Mouse (Mus musculus) brain, embryonic 18.5 days (tissue): ENCODE measurements around the gene Lrrc75b.
"Not testable (repeated sequence)": the region's sequence is repeated elsewhere in the genome, so short reads cannot be mapped to it uniquely, and the experiment has no call there.

Experiments
- DNase-seq: peaks from one replicate; pipeline ENCODE4 v3.0.0-alpha.2; 2012; ENCODE audit warnings: low read depth, low spot score

The Lrrc75b gene

DNA sequence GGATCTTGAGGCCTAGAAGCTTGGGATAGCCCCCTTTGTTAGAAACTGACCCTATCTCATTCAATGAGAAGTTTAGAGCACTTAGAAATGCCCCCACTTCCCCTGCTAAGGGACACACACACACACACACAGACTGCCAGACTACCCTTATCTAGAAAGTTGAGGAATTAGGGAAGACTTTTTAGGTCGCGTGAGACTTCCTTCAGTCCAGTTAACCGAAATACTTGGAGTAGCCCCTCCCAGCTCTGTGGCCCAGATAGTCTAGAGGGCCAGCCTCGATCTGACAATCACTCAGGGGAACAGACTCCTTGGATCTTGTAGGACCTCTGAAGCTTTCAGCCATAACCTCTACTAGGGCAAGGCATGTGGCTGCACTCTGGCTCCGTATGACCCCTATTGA, 7.9 kb upstream of the Lrrc75b start:
- DNase-seq = no peak

GRCm38 (mm10) chr10:75566765-75567164, 6.6 kb upstream of the Lrrc75b start:
- not testable (repeated sequence) for DNase-seq

DNA sequence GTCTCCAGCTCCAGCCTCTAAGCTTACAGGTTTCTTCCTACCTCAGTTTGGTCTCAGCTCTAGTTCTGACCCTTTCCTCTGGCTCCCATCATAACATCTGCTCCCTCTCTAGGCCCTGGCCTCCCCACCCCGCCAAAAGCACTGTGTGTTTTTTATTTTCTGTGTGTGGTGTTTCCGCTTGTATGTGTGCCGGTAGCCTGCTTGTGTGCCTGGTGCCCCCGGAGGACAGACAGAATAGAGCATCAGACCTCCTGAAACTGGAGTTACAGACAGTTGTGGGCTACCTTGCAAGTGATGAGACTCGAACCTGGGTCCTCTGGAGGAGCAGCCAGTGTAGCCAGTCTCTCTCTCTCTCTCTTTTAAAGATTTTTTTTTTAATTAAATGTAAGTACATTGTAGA, 6.2 kb upstream of the Lrrc75b start:
- DNase-seq = no peak

DNA sequence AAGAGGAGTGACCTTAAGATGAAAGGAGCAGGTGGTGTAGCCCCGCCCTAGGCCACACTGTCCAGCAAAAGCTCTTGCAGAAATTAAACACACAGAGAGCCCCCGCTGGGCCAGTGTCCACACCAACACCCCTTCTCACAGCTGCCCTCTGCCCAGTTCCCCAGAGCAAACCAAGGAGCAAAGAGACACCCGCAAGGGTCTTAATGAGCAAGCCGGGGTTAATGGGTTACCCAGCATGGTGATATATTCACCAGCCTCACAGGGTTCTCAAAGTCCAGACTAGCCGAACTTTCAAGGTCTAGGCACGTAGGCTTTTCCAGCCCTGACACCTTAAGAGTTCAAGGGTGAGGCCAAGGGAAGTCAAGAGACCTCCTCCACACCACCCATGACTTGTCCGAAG, 5.8 kb upstream of the Lrrc75b start:
- DNase-seq = no peak

GRCm38 (mm10) chr10:75565436-75565835, 5.3 kb upstream of the Lrrc75b start:
- no peak for DNase-seq

DNA sequence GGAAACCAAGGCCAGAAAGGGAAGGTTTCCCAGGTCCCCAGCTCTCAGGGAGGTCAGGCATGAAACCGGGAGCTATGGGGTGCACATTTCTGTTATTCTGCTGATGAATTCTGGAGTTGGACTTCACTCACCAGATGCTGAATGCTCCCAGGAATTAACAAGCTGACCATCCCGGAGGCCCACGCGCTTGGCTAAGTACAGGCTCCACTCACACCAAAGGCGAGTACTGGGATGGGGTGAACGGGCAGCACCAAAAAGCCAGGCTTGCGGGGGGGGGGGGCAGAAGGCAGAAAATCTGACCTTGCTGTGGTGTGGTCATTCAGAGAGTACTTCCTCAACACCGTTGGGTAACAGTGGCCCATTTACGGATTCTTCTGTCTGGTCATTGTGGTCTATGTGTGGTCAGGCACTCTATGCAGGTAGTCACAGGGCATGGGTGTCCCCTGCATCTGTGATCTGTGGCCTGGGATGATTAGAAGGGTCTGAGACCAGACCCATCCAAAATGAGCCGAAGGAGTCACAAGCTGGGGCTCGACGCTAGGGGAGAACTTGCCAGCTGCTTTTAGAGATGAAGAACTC, 4.6 kb upstream of the Lrrc75b start:
- DNase-seq = no peak

DNA sequence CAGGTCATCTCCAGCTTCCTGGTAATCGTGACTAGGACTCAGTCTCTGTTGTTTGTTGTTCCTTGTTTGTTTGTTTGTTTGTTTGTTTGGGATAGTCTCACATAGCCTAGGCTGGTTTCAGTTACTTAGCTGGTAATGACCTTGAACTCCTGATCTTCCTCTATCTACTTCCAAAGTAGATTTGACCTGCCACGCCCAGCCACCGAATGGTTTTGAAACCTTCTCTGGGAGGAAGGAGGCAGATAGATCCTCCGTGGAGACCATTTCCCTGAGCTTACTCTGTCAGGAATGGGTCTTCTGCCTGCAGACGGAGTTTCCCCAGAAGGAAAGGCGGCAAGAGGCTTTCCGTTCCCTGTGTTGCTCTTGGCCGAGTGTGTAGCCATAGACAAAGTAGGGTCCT, 2.5 kb upstream of the Lrrc75b start:
- no peak for DNase-seq

DNA sequence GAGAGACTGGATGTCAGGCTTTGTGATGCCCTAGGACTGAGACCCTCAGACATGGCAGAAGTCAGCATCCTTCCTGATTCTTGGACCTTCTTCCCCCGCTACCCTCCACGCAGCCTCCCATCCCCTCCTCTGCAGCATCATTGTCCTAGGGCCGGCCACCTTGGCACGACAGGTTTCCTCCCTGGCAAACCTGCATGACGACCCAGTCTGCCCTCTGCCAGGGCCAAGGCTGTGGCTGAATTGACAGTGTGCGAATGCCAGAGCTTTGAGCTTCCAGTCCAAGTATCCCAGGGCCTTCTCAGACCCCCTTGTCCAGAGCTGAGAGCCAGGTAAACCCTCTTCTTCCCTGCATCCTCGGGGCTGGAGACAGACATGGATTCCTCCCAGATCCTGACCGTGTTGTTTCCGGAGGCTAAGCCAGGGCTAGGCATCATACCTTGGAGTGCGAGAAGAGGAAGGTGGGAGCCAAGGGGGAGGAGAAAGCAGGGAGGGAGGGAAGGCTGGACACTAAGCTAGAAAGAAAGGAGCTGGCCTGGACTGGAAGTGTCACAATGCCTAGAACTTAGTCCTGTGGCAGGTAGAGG, 1.0 kb upstream of the Lrrc75b start, which contains the start of gene Ggt1:
Ggt1 (plus strand) TSS at position 534 of the 584 bp plus-strand sequence.
- no peak for DNase-seq

DNA sequence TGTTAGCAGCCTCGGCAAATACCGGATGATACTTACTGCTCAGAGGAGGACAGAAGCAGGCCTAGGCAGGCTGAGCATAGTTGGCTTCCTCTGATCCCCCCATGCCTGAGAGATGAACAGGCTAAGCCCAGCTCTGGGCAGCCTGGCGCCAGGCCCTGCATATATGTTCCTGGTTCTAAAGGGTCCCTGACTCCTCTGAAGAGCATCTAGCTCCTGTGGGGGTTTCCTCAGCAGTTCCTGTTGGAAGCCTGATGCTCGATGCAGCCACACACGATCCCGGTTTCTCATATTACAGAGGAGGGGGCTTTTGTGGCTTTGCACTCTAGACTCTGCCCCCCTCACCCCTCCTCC, 394 bp upstream of the Lrrc75b start:
- no peak for DNase-seq

GRCm38 (mm10) chr10:75559041-75559675, 972 bp downstream of the Lrrc75b start:
- DNase-seq = no peak

- peak; percentile 45 for DNase-seq
Measured at GRCm38 (mm10) chr10:75558515-75558914, 1.6 kb downstream of the Lrrc75b start.

GRCm38 (mm10) chr10:75556026-75556425, 4.1 kb downstream of the Lrrc75b start:
- peak; percentile 68 for DNase-seq

GRCm38 (mm10) chr10:75555557-75555956, 4.6 kb downstream of the Lrrc75b start:
- DNase-seq = no peak

DNA sequence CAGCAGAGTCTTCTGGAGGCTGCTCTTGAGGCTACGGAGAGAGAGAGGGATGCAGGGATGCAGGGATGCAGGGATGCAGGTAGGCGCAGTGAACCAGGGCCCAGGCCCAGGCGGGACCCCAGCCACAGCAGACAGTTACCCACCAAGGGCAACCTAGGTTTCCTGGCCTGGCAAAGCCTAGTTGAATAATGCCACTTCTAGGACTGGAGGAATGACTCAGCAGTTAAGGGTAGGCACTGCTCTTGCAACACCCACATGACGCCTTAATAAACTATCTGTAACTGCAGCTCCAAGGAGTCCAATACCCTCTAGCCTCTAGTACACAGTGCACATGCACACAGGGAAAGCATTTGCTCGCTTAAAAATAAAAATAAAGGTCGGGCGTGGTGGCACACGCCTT, 6.0 kb downstream of the Lrrc75b start:
- no peak for DNase-seq

DNA sequence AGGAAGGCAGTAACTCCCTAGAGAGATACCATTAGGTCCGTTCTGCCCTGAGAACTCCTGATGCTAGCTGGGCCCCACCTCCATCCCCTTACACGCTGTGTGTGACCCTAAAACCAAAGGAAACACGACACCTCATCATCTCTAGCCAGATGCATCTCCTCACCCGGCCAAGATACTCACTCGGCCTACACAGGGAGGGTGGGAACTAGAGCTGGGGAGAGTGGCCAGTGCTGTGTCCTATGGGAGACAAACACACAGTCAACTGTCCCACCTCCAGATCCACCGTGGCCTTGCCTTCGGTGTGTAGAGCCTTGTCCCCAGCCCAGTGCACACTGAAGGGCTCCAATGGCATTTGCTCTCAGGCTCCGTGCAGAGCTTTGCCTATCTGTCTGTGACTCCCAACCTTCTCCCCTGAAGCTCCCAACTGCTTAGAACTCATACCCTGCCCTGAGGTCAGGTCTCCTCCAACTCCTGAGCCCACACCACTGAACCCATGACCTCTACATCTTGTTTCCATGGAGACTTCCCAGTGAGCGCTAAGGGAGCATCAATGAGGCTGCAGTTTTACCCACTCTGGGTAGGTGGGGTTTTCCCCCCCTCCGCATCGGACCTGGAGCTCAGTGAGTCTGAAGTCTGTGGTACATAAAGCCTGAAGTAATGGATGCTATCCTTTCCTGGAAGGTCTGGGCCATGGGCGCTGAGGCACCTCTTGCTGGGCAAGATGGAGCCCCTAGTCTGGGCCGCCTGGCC, 7.3 kb downstream of the Lrrc75b start:
- no peak for DNase-seq

- DNase-seq = no peak
Measured at GRCm38 (mm10) chr10:75552106-75552505, 8.0 kb downstream of the Lrrc75b start.

GRCm38 (mm10) chr10:75551175-75551574, 9.0 kb downstream of the Lrrc75b start:
- no peak for DNase-seq

- no peak for DNase-seq
Measured at GRCm38 (mm10) chr10:75549886-75550285, 10.2 kb downstream of the Lrrc75b start.

GRCm38 (mm10) chr10:75548486-75548885, 11.6 kb downstream of the Lrrc75b start:
- DNase-seq = no peak

GRCm38 (mm10) chr10:75547901-75548300, 12.2 kb downstream of the Lrrc75b start:
- no peak for DNase-seq

- no peak for DNase-seq
Measured at GRCm38 (mm10) chr10:75536123-75536522, 24.0 kb downstream of the Lrrc75b start.

DNA sequence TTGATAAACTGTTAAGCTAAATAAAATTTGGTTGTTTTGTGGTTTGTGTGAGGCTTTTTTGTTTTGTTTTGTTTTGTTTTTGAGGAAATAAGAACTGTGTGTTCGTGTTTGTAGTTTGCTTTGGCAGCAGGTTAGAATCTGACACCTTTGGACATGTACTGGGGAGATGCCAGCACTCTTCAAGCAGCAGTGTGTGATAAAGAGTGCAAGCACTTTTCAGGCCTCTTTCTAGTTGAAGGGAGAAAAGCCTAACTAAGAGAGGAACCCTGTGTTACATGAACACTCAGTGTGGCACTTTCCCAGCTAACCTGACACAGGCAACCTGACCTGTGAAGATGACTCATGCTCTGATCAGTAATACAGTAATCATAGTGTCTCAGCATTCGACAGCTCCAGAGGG, 24.7 kb downstream of the Lrrc75b start:
- DNase-seq = no peak

- DNase-seq = no peak
Measured at GRCm38 (mm10) chr10:75534934-75535333, 25.2 kb downstream of the Lrrc75b start.
